Mouse (Mus musculus): ENCODE measurements around the gene Gm3424.
"Not testable (repeated sequence)": the region's sequence is repeated elsewhere in the genome, so short reads cannot be mapped to it uniquely, and the experiment has no call there.

Gm3424 gene

DNA sequence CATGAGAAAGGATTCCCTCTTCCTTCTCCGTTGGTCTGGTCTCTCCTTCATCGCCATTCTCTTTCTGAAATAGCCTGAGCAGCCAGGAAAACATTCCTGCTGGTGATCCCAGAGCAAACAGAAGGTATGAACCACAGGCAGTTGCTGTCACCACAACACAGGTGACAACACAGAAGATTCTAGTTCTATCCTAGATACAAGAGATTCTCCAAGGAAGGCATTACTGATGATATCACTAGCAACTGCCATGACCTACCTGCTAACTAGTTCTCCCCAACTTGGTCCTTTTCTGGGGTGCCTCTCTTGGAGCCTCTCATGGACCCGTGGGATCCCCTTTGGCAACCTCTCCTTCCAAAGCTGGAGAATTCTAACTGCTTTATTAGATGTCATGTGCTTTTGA is at the start of gene Gm3424:
Gene Gm3424, minus strand, starts transcription at position 101 of the 400 bp plus-strand sequence.
- not testable (repeated sequence) for DNase-seq

DNA sequence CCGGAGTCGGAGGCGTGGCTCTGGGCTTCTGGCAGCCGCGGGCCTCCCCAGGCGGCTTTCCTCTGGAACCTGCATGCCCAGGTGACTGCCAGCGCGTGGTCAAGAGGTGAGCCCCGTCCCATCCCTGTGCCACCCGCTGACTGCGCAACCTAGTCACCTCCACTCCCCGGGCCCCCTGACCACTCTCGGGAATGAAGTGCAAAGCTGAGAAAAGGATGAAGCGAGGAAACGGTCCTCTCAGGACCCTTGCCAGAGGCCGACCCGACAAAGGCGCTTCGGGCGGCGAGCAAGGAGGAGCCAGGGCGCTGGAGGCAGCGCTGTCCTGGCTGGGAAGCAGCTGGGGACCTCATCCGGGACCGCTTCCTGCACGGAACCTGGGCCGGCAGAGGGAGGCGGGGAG is 49.7 kb upstream of the Gm3424 start:
- DNase-seq, result peak; percentile 5 to 14

GRCm38 (mm10) chr14:5879136-5879535 is 49.0 kb upstream of the Gm3424 start:
- DNase-seq, result peak; percentile 42 to 66

GRCm38 (mm10) chr14:5855911-5856310 is 25.8 kb upstream of the Gm3424 start:
- not testable (repeated sequence) for DNase-seq

GRCm38 (mm10) chr14:5812699-5813356 is 17.3 kb downstream of the Gm3424 start:
- DNase-seq, result not testable (repeated sequence)

GRCm38 (mm10) chr14:5807882-5808281 is 22.2 kb downstream of the Gm3424 start, which contains the start of gene Gm3383:
Gm3383 (minus strand) TSS chr14:5807982.
- not testable (repeated sequence) for DNase-seq
